Comparison of ENCODE assay signal across 9 mouse cellular contexts in the genomic region with DNA sequence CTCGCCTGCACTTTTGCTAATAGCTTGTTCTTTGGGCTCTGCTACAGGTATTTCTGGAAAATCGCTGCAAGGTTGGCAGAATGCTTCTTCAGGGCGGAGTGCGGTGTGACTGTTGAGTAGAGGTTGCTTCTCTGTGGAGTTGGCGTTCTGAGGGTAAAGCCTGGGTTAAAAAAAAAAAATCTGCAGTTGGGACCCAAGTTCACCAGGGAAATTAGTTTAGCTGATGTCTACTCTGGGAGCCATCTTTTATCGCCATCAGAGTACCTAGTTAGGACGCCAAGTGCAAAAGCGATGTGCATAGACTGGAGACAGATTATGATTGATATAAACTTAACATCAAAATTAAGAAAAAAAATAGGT. TPM values are rescaled to one million over a fixed set of nuclear protein-coding genes. Genes with fewer than 3 reads are reported as not detected.
A peak's percentile ranks its signal among the peaks of the same experiment; 100 is the strongest.
DNase-seq lines count a peak whose midpoint lies in the region; ATAC-seq and TF ChIP-seq lines count a peak whose summit lies in the region.
"Had no signal": no experiment of that assay in that cellular context is flagged by ENCODE, and none has a peak within 500 bp of the region (broad histone marks: within the 10 kb centered on the region; RNA-seq: fewer than 3 reads in every experiment).

No protein-coding gene starts in this region.

- TF ChIP-seq EP300 in heart, postnatal 0 days (IDR thresholded peaks at IDR 0.05; ENCODE audit: low read depth), result no peak

- peak; percentile 21 for ATAC-seq in heart, postnatal 0 days (ENCODE audit: insufficient read depth, low read depth)
- no peak; the same call in 1 of the 2 replicates for ATAC-seq in hindbrain, embryonic 15.5 days (ENCODE audit: low FRiP score, low read depth)
- no peak for ATAC-seq in midbrain, embryonic 14.5 days (ENCODE audit: low FRiP score, low TSS enrichment)

- no peaks in the 10 kb centered on the region for H3K27me3 ChIP-seq in heart, postnatal 0 days (ENCODE audit: control insufficient read depth, insufficient read depth, low read length)
- H3K27me3 ChIP-seq in hindbrain, embryonic 15.5 days, result no peaks in the 10 kb centered on the region
- no peaks in the 10 kb centered on the region for H3K27me3 ChIP-seq in midbrain, embryonic 14.5 days (ENCODE audit: control insufficient read depth, insufficient read depth, low read length)

- no peak for DNase-seq in heart, postnatal 0 days (ENCODE audit: low spot score)
- no peak for DNase-seq in heart, postnatal 14 days
- peak; percentile 64 for DNase-seq in adipocyte (ENCODE audit: low spot score)
- DNase-seq in midbrain, embryonic 14.5 days, result no peak
- no peak for DNase-seq in gastrocnemius, postnatal 25 days
- no peak for DNase-seq in embryo, embryonic 11 days
- DNase-seq in left cerebral cortex, postnatal 4 days, result no peak

- H3K27ac ChIP-seq in heart, postnatal 0 days (ENCODE audit: low read depth), result peak overlapping the region; percentile 90
- H3K27ac ChIP-seq in hindbrain, embryonic 15.5 days (replicated peaks), result peak overlapping the region; percentile 84
- peak overlapping the region; percentile 70 for H3K27ac ChIP-seq in midbrain, embryonic 14.5 days (replicated peaks; ENCODE audit: low read depth, low read length)

- peaks cover 5% of the 10 kb centered on the region; the same call in 1 of the 2 replicates for H3K4me1 ChIP-seq in heart, postnatal 0 days (ENCODE audit: control insufficient read depth, insufficient read depth)
- H3K4me1 ChIP-seq in hindbrain, embryonic 15.5 days (replicated peaks), result peaks cover 9% of the 10 kb centered on the region
- 0 out of 2 replicates have a peak, but pooled peaks cover 2% of the 10 kb centered on the region for H3K4me1 ChIP-seq in midbrain, embryonic 14.5 days (ENCODE audit: control insufficient read depth, insufficient read depth, low read length)

- intact Hi-C loops in heart, postnatal 14 days (cut with DNase I), result loop anchor here (2.0 to 10.0 kb wide), 2 partner anchors 42 to 828 kb away; a partner anchor contains a TSS
- intact Hi-C loops in left cerebral cortex, postnatal 4 days (cut with DNase I), result no loop called here

- H3K4me2 ChIP-seq in heart, postnatal 0 days (ENCODE audit: low read depth, low read length), result peak overlapping the region; percentile 73
- peak overlapping the region; percentile 87 for H3K4me2 ChIP-seq in hindbrain, embryonic 15.5 days
- peak overlapping the region; percentile 75 for H3K4me2 ChIP-seq in midbrain, embryonic 14.5 days (ENCODE audit: low read length)

- peak overlapping the region; percentile 93 for H3K4me3 ChIP-seq in heart, postnatal 0 days (ENCODE audit: low read depth, low read length)
- peak overlapping the region; percentile 82 for H3K4me3 ChIP-seq in hindbrain, embryonic 15.5 days
- peak overlapping the region; percentile 70 for H3K4me3 ChIP-seq in midbrain, embryonic 14.5 days (replicated peaks; ENCODE audit: low read depth, low read length)

- peaks cover 26% of the 10 kb centered on the region for H3K36me3 ChIP-seq in heart, postnatal 0 days (replicated peaks; ENCODE audit: control insufficient read depth, insufficient read depth, low read length)
- peaks cover 22% of the 10 kb centered on the region for H3K36me3 ChIP-seq in hindbrain, embryonic 15.5 days
- peaks cover 21% of the 10 kb centered on the region for H3K36me3 ChIP-seq in midbrain, embryonic 14.5 days (ENCODE audit: control insufficient read depth, insufficient read depth, low read length)

- H3K9ac ChIP-seq in heart, postnatal 0 days (replicated peaks; ENCODE audit: low read depth, low read length), result peak overlapping the region; percentile 68
- H3K9ac ChIP-seq in hindbrain, embryonic 15.5 days, result peak overlapping the region; percentile 62
- H3K9ac ChIP-seq in midbrain, embryonic 14.5 days (replicated peaks; ENCODE audit: low read length), result peak overlapping the region; percentile 59

- H3K9me3 ChIP-seq in heart, postnatal 0 days (replicated peaks; ENCODE audit: control insufficient read depth, low read length), result no peaks in the 10 kb centered on the region
- no peaks in the 10 kb centered on the region for H3K9me3 ChIP-seq in hindbrain, embryonic 15.5 days
- no peaks in the 10 kb centered on the region for H3K9me3 ChIP-seq in midbrain, embryonic 14.5 days (ENCODE audit: control insufficient read depth, low read length)

- WGBS in heart, postnatal 0 days, result under 1% methylated on average over 8 of the region's 8 CpGs
- WGBS in hindbrain, embryonic 15.5 days, result 0% methylated on average over 8 of the region's 8 CpGs
- WGBS in midbrain, embryonic 14.5 days, result under 1% methylated on average over 8 of the region's 8 CpGs

- no peak for TF ChIP-seq CTCF in heart, postnatal 0 days (IDR thresholded peaks at IDR 0.05; ENCODE audit: low read depth)

RNA-seq across cellular contexts. Expression of a gene that starts 0.4 kb away (rescaled TPM):
- 27.0 and 31.4 TPM in 2 replicates for total RNA-seq in heart, postnatal 0 days (2014; rRNA removed; ENCODE audit: low replicate concordance)
- polyA plus RNA-seq in heart, postnatal 0 days (2015; fragmentation: Nextera tagmentation; extraction: Ambion mirVana), result 30.5 and 31.2 TPM in 2 replicates
- total RNA-seq in heart, postnatal 14 days (2021), result 10 to 100 TPM; 28.3 to 29.9 TPM
- 82.4 and 87.7 TPM in 2 replicates for polyA plus RNA-seq in hindbrain, embryonic 15.5 days (2015; fragmentation: Nextera tagmentation; extraction: Ambion mirVana)
- polyA plus RNA-seq in midbrain, embryonic 14.5 days (2014; fragmentation: Nextera tagmentation; extraction: Ambion mirVana), result 81.9 and 98.8 TPM in 2 replicates
- total RNA-seq in gastrocnemius, postnatal 25 days (2021), result 10 to 100 TPM; 12.1 to 12.4 TPM
- 10 to 100 TPM; 72.3 to 75.3 TPM for total RNA-seq in left cerebral cortex, postnatal 4 days (2021)

RNA-seq across cellular contexts. Expression of a gene that starts 21.1 kb away (rescaled TPM):
- total RNA-seq in heart, postnatal 0 days (2014; rRNA removed; ENCODE audit: low replicate concordance), result not detected in 2 replicates
- not detected in 2 replicates for polyA plus RNA-seq in heart, postnatal 0 days (2015; fragmentation: Nextera tagmentation; extraction: Ambion mirVana)
- total RNA-seq in heart, postnatal 14 days (2021), result not detected
- 0.41 TPM in 1 of 2 replicates, not detected in the other for polyA plus RNA-seq in hindbrain, embryonic 15.5 days (2015; fragmentation: Nextera tagmentation; extraction: Ambion mirVana)
- 0.73 and 1.1 TPM in 2 replicates for polyA plus RNA-seq in midbrain, embryonic 14.5 days (2014; fragmentation: Nextera tagmentation; extraction: Ambion mirVana)
- total RNA-seq in gastrocnemius, postnatal 25 days (2021), result not detected
- not detected for total RNA-seq in left cerebral cortex, postnatal 4 days (2021)
- total RNA-seq: neutrophil, adult 5-6 weeks had no signal

RNA-seq across cellular contexts. Expression of a gene that starts 42.2 kb away (rescaled TPM):
- total RNA-seq in heart, postnatal 0 days (2014; rRNA removed; ENCODE audit: low replicate concordance), result 18.8 and 44.5 TPM in 2 replicates
- 33.9 and 36.5 TPM in 2 replicates for polyA plus RNA-seq in heart, postnatal 0 days (2015; fragmentation: Nextera tagmentation; extraction: Ambion mirVana)
- 10 to 100 TPM; 17.3 to 22.3 TPM for total RNA-seq in heart, postnatal 14 days (2021)
- 70.1 and 75.6 TPM in 2 replicates for polyA plus RNA-seq in hindbrain, embryonic 15.5 days (2015; fragmentation: Nextera tagmentation; extraction: Ambion mirVana)
- polyA plus RNA-seq in midbrain, embryonic 14.5 days (2014; fragmentation: Nextera tagmentation; extraction: Ambion mirVana), result 76.0 and 81.0 TPM in 2 replicates
- total RNA-seq in gastrocnemius, postnatal 25 days (2021), result 1 to 10 TPM; 8.9 to 9.8 TPM
- total RNA-seq in left cerebral cortex, postnatal 4 days (2021), result 10 to 100 TPM; 53.9 to 60.7 TPM

RNA-seq across cellular contexts. Expression of a gene that starts 42.3 kb away (rescaled TPM):
- 10.4 and 26.9 TPM in 2 replicates for total RNA-seq in heart, postnatal 0 days (2014; rRNA removed; ENCODE audit: low replicate concordance)
- 37.3 and 41.3 TPM in 2 replicates for polyA plus RNA-seq in heart, postnatal 0 days (2015; fragmentation: Nextera tagmentation; extraction: Ambion mirVana)
- 10 to 100 TPM; 11.9 to 12.0 TPM for total RNA-seq in heart, postnatal 14 days (2021)
- 45.0 and 45.4 TPM in 2 replicates for polyA plus RNA-seq in hindbrain, embryonic 15.5 days (2015; fragmentation: Nextera tagmentation; extraction: Ambion mirVana)
- polyA plus RNA-seq in midbrain, embryonic 14.5 days (2014; fragmentation: Nextera tagmentation; extraction: Ambion mirVana), result 48.3 and 55.5 TPM in 2 replicates
- 1 to 10 TPM; 9.3 to 9.4 TPM for total RNA-seq in gastrocnemius, postnatal 25 days (2021)
- total RNA-seq in left cerebral cortex, postnatal 4 days (2021), result 10 to 100 TPM; 24.5 to 31.4 TPM
